Mouse (Mus musculus): ENCODE data around the gene 0610010F05Rik. TPM values are rescaled to one million over a fixed set of nuclear protein-coding genes. Genes with fewer than 3 reads are reported as not detected.

Gene 0610010F05Rik
- polyA plus RNA-seq (2017; shearing (Covaris generic)): 1.7 TPM

DNA sequence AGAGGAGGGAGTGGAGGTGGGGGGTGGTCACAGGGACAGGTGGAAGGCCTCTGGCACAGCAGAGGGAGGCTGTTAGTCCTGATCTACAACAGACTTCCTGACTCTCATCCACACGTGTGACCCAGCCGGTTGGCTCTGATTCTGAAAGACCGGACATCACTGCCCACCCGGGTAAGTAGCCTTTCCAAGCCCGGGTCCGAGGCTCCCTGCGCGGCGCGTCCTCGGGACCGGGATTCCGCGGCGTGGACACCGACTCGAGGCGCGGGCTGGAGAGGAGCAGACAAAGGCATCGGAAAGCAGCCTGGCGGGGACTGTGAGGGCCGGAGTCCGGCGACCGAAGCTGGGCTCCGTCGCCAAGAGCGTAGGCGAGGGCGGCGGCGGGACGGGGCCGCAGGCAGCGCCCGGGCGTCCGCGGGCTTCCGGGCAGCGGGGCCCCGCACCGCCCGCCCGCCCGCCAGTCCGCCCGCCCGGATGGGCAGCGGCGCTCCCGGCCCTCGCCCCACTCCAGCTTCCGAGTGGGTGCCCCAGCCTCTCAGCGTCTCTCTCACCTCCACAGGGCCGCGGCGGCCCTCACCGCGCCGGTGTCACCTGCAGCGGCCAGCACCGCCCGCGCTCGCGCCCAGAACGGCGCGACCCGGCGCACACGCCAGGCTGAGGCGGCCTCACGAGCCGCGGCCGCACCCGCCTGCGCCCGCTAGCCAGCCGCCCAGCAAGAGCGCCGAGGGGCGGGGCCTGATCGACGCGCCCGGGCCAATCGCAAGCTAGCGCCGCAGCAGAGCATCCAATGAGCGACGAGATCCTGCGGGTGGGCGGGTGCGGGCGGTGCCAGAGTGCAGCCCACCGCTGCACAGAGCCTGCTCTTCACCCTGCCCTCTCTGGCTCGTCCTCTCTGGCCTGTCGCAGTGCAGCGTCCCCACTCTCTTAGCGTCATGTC, at the start of gene 0610010F05Rik:
Gene 0610010F05Rik, minus strand, starts transcription at position 695 of the 934 bp plus-strand sequence.

DNA sequence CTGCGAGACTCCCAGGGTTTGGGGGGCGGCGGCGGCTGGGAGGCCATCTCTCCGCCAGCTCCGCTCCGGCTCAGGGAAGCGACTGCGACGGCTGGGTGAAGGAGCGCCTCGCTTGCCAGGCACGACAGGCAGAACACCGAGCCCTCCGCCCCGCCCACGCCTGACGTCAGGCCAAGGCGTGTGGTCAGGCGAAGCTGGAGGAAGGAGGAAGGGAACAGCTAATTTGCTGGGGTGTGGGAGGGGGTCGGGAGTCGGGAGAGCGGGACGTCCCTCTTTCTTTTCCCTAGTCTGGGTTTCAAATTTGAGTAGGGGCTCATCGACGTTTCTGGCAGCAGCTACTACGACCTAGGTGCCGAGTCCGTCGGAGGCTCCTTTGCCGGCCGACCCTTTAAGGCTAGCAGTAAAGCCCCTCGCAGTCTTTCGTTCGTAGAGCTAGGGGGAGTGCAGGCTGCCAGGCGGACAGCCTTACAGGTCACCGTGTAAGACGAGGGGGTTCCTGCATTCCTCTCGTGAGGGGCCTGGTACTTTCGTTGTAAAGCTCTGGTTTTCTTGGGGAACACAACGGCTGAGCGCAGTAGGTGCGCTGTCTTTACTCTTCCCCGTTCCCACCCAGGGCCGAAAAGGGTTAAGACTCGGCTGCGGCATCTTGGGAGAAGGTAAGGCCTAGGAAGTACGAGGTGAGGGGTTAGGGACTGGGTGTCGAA, 32.5 kb upstream of the 0610010F05Rik start, which contains the start of gene Pex13:
Gene Pex13, minus strand, starts transcription at position 162 of the 704 bp plus-strand sequence.

DNA sequence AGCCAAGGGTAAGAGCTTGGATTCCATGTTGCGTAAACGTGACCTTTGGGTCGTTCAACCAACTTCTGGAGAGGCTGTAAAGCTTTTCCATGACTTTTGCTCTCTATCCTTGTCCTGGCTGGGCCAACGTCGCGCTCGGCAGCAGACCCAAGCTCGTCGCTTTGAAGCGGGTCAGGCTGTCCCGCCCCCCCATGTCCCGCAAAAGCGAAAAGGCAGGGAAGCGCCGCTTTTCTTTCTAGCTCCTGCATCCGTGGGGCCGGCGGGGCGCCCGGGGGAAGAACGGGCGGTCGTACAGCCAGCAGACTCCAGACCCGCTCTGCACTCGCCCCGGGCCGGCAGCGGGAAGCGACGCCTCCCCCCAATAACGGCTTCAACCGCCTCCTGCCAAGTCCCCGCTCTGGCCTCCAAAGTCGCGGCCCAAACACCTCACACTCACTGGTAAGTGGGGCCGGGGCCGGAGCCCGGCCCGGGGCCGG, 31.9 kb upstream of the 0610010F05Rik start, which contains the start of gene Pus10:
Gene Pus10, plus strand, starts transcription at position 364 of the 476 bp plus-strand sequence.

DNA sequence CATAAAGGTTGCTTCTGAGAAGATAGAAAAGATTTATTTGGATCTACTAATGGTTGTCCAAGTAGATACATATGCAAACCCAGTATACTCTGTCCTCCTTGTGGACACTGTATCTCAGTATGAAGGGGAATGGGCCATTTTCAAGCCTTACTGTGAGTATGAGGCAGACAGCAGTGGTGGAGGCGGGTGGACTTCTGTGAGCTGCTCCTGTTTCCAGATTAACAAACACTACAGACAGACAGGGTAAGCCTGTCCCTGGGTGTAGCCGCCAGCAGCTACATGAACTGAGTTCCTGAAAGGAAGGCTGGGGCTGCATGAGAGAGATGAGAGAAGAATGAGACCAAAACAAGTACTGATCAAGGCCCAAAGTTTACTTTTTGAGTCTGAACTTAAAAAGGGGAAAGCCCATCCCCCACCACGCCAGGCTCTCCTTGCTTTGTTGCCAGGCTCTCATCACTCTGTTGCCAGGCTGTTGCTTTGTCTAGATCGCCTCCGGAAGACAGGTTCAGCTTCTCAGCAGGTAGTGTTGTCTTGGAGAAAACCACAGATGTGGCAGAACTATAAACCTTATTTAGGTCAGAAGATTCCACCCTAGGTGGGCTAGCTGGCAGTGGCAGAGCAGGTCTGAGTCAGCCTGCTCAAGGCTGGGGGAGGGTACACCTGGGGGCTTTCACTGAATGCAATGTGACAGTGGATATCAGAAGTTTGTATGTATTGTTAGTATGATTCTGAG, 112.8 kb downstream of the 0610010F05Rik start, which contains the start of gene 1700093K21Rik:
Gene 1700093K21Rik, minus strand, starts transcription at position 683 of the 733 bp plus-strand sequence.

Other genes with a start within 250 kb of the 0610010F05Rik start
- 77.0 TPM for gene Ahsa2, start 135.6 kb downstream of the 0610010F05Rik start, polyA plus RNA-seq (2017; shearing (Covaris generic))
- gene 1700093K21Rik, start 112.5 kb downstream of the 0610010F05Rik start, polyA plus RNA-seq (2017; shearing (Covaris generic)): not detected
- 27.4 TPM for gene Pus10, start 32.0 kb upstream of the 0610010F05Rik start, polyA plus RNA-seq (2017; shearing (Covaris generic))
- 30.8 TPM for gene Pex13, start 32.3 kb upstream of the 0610010F05Rik start, polyA plus RNA-seq (2017; shearing (Covaris generic))
- gene Rel, start 137.3 kb upstream of the 0610010F05Rik start, polyA plus RNA-seq (2017; shearing (Covaris generic)): 40.0 TPM

Measured in inflammation-experienced regulatory T-cells, adult 16 weeks (primary cell).